In genomic region chr2:60138751-60139162, GRCm38 (mm10) we compare ENCODE assay signal across 20 mouse cellular contexts.
DNase-seq lines count a peak whose midpoint lies in the region; ATAC-seq lines count a peak whose summit lies in the region.
"Had no signal": no experiment of that assay in that cellular context is flagged by ENCODE, and none has a peak within 500 bp of the region (broad histone marks: within the 10 kb centered on the region; RNA-seq: fewer than 3 reads in every experiment).

No protein-coding gene starts in this region.

- H3K9me3 ChIP-seq in heart, embryonic 14.5 days (ENCODE audit: control insufficient read depth, low read length) = no peaks in the 10 kb centered on the region
- H3K9me3 ChIP-seq in liver, embryonic 15.5 days (replicated peaks) = no peaks in the 10 kb centered on the region
- H3K9me3 ChIP-seq: embryonic facial prominence, embryonic 12.5 days; forebrain, embryonic 13.5 days; limb, embryonic 13.5 days; midbrain, embryonic 10.5 days had no signal

- no peaks in the 10 kb centered on the region for H3K27me3 ChIP-seq in heart, embryonic 14.5 days (ENCODE audit: control insufficient read depth, insufficient read depth, low read length)
- H3K27me3 ChIP-seq in liver, embryonic 15.5 days = no peaks in the 10 kb centered on the region
- H3K27me3 ChIP-seq: embryonic facial prominence, embryonic 12.5 days; forebrain, embryonic 13.5 days; limb, embryonic 13.5 days had no signal

- no peak overlapping the region for H3K4me3 ChIP-seq in heart, embryonic 14.5 days (ENCODE audit: control insufficient read depth in 1 of 2, insufficient read depth in 1 of 2, low read depth in 1 of 2, low read length in 2 of 2)
- no peak overlapping the region for H3K4me3 ChIP-seq in liver, embryonic 15.5 days (replicated peaks)
- H3K4me3 ChIP-seq: embryonic facial prominence, embryonic 12.5 days; erythroblast, embryonic 14.5 days; forebrain, embryonic 13.5 days; limb, embryonic 13.5 days; midbrain, embryonic 10.5 days had no signal

- no peak for DNase-seq in heart, postnatal 36 days
- peak; percentile 97 for DNase-seq in 416B (ENCODE audit: low read depth)
- DNase-seq in MEL-GATA-1-ER (ENCODE audit: extremely low read depth, low read depth) = peak; percentile 57
- DNase-seq in cerebellum, postnatal 36 days = no peak
- DNase-seq in cerebellum, adult 9-11 months = no peak
- DNase-seq: cerebellum, adult 18-20 months; gastrocnemius, postnatal 10 days; kidney, adult 11 months; lung, embryonic 14.5 days; lung, postnatal 36 days; right cerebral cortex, postnatal 4 days; thymus, adult 2 months had no signal

- no peaks in the 10 kb centered on the region for H3K36me3 ChIP-seq in heart, embryonic 14.5 days (ENCODE audit: control insufficient read depth, insufficient read depth, low read length)
- no peaks in the 10 kb centered on the region for H3K36me3 ChIP-seq in liver, embryonic 15.5 days (replicated peaks)
- H3K36me3 ChIP-seq: embryonic facial prominence, embryonic 12.5 days; limb, embryonic 13.5 days; midbrain, embryonic 10.5 days had no signal

- intact Hi-C loops in heart, postnatal 36 days (cut with DNase I) = no loop called here

- ATAC-seq in heart, embryonic 14.5 days (ENCODE audit: insufficient number of reproducible peaks, insufficient read depth, low FRiP score, low read depth) = peak; percentile 64; the same call in 1 of the 2 replicates
- no peak for ATAC-seq in liver, embryonic 15.5 days (ENCODE audit: insufficient read depth)
- ATAC-seq: forebrain, embryonic 13.5 days; hindbrain, postnatal 0 days had no signal

- H3K4me1 ChIP-seq in heart, embryonic 14.5 days (ENCODE audit: control insufficient read depth in 2 of 2, insufficient read depth in 2 of 2, low read length in 2 of 2) = 0 out of 4 replicates have a peak, but pooled peaks cover 0 to 2% of the 10 kb centered on the region in 2 experiments
- peaks cover 57% of the 10 kb centered on the region for H3K4me1 ChIP-seq in liver, embryonic 15.5 days (replicated peaks)
- H3K4me1 ChIP-seq: embryonic facial prominence, embryonic 12.5 days; forebrain, embryonic 13.5 days; limb, embryonic 13.5 days had no signal

- H3K9ac ChIP-seq in heart, embryonic 14.5 days (ENCODE audit: low read length) = no peak overlapping the region
- peak overlapping the region; percentile 11; the same call in 1 of the 2 replicates for H3K9ac ChIP-seq in liver, embryonic 15.5 days
- H3K9ac ChIP-seq: embryonic facial prominence, embryonic 12.5 days; forebrain, embryonic 13.5 days; limb, embryonic 13.5 days; lung, embryonic 14.5 days had no signal

- 27% methylated on average over 7 of the region's 7 CpGs for WGBS in heart, embryonic 14.5 days
- 7% methylated on average over 7 of the region's 7 CpGs for WGBS in liver, embryonic 15.5 days (ENCODE audit: insufficient replicate concordance)

- H3K4me2 ChIP-seq in heart, embryonic 14.5 days (ENCODE audit: low read length) = no peak overlapping the region
- H3K4me2 ChIP-seq in liver, embryonic 15.5 days = peak overlapping the region; percentile 10; the same call in 1 of the 2 replicates
- H3K4me2 ChIP-seq: embryonic facial prominence, embryonic 12.5 days; forebrain, embryonic 13.5 days; limb, embryonic 13.5 days; lung, embryonic 14.5 days had no signal

- H3K27ac ChIP-seq in heart, embryonic 14.5 days (replicated peaks in 1 of 2; ENCODE audit: control insufficient read depth in 1 of 2, insufficient read depth in 1 of 2, low read depth in 2 of 2, low read length in 2 of 2) = peak overlapping the region; percentile 33 to 72; a peak in 3 of 4 replicates
- H3K27ac ChIP-seq in liver, embryonic 15.5 days (replicated peaks) = peak overlapping the region; percentile 54
- H3K27ac ChIP-seq: embryonic facial prominence, embryonic 12.5 days; forebrain, embryonic 13.5 days; hindbrain, postnatal 0 days; limb, embryonic 13.5 days; midbrain, embryonic 10.5 days had no signal

Comparison
In these comparisons a context has a peak if more than half of its experiments do, and no peak if none do; other contexts are left out.
1. DNase-seq: peak in 416B (single experiment) and MEL-GATA-1-ER (single experiment); none in heart, postnatal 36 days (0 of 2), cerebellum, postnatal 36 days (0 of 2) and cerebellum, adult 9-11 months (single experiment).